Mouse (Mus musculus) layer of hippocampus, adult 2 months (tissue): ENCODE data around the gene Gtf3c2. TPM values are rescaled to one million over a fixed set of nuclear protein-coding genes. Genes with fewer than 3 reads are reported as not detected.

Experiments
- DNase-seq, 2 experiments: peaks; one replicate each; pipeline ENCODE4 v3.0.0; 2022; ENCODE audit warnings: low spot score in 2 of 2
- H3K27ac ChIP-seq: fragments of 200-600 bp; 2 replicates; pipeline ENCODE4 v1.8.1; 2022
- H3K4me3 ChIP-seq: fragments of 200-600 bp; 2 replicates; pipeline ENCODE4 v1.8.1; 2022; ENCODE audit warnings: mild to moderate bottlenecking
- CTCF ChIP-seq: fragments of 200-600 bp; conservative IDR thresholded peaks from 2 replicates; pipeline ENCODE4 v1.8.1; 2022; ENCODE audit warnings: antibody characterized with exemption, mild to moderate bottlenecking, moderate library complexity
- total RNA-seq, 2 experiments: library from RNA; stranded (reverse); gene quantifications; 2 replicates each; pipeline ENCODE4 v1.2.3; 2021

Gene Gtf3c2
- total RNA-seq, 2 experiments from 2014 or later, result 63.1 to 67.8 TPM

DNA sequence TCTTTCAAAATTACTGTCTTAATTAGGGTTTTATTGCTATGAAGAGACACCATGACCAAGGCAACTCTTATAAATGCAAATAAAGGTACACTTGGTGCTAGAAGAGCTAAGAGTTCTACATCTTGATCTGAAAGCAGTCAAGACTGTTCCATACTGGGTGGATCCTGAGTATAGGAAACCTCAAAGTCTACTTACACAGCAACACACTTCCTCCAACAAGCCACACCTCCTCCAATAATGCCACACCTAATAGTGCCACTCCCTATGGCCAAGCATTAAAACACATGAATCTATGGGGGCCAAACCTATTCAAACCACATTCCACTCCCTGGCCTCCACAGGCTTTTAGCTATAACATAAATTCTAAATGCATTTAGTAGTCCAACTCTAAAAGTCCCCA, 17.5 kb downstream of the Gtf3c2 start:
- Histone ChIP-seq H3K27ac (no peak overlapping the region), H3K4me3 (no peak overlapping the region)
- no peak for DNase-seq
- no peak for TF ChIP-seq CTCF

DNA sequence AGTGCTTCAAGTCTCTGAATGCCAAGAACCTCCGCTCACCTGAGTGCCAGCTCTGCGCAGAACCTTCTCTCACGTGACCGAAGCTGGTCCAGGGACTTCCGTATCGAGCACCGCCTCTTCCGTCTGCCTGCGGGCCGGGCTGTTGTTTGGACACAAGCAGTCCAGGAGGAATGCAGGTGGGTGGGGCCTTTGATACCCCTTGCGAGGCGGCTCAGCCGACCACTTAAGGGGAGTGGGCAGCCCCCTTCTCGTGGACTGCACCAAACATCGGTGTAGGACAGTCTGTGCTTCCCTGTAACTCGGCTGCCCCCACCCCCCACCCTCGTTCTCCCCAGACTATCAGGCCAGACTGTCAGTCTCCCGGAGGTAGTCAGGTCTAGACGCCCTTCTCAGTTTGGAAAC, 25.8 kb downstream of the Gtf3c2 start, which contains the start of gene Mpv17:
Gene Mpv17 (minus strand): TSS at position 100 of the 402 bp plus-strand sequence.
- peak; percentile 76 to 82 for DNase-seq
- Histone ChIP-seq H3K4me3 (peak within 1 kb of the TSS; percentile 83), H3K27ac (peak within 1 kb of the TSS; percentile 94)
- no peak for TF ChIP-seq CTCF

DNA sequence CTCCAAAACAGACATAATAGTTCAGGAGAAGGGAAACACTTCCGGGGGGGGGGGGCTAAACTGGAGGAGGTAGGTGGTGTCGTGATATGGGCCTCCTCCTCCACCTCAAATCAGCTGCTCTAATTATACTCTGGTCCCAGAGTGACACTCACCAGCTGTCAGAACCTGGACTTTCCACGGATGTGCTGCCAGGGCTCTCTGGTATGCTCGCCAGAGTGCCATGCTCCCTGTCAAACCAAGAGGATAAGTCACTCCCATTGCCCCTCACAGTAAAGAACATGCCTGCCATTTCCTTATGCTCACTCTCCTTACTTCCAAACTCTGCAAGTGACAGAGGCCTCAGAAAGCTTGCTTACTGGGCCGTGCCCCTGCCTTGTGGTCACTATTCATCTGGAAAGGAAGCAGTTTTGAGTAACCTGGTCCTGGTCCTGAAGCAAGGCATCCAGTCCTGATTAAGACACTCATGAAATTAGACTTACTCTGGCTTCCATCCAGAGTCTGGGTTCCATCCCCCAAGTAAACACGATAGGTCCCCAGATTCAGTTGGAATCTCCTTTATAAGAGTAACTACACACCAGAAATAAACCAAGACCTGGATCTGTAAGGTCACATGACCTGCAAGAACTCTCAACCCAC, 26.3 kb downstream of the Gtf3c2 start:
- DNase-seq, result peak in 1 of 2 experiments; percentile 30
- H3K27ac ChIP-seq, result peak overlapping the region; percentile 94
- H3K4me3 ChIP-seq, result peak overlapping the region; percentile 83
- no peak for TF ChIP-seq CTCF

DNA sequence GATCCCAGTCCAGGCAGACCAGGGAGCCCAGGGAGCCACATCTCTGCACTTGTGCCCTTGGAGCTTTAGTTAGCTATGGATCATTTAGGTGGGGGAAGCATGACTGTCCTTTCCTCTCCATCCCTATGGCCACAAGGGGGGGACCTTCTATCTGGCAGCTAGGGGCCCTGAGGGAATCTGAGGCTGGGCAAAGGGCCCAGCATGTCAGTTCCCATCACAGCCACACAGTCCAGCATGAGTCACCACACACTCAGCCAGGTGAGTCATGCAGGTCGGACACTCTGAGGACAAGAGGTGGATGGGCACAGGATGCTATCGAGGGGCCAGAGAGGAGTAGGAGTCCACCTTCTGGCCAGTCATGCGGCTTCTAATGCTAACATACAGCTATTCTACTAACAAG, 28.2 kb downstream of the Gtf3c2 start:
- H3K4me3 ChIP-seq, result no peak overlapping the region
- no peak for DNase-seq
- TF ChIP-seq CTCF, result peak; percentile 27
- no peak overlapping the region for H3K27ac ChIP-seq

DNA sequence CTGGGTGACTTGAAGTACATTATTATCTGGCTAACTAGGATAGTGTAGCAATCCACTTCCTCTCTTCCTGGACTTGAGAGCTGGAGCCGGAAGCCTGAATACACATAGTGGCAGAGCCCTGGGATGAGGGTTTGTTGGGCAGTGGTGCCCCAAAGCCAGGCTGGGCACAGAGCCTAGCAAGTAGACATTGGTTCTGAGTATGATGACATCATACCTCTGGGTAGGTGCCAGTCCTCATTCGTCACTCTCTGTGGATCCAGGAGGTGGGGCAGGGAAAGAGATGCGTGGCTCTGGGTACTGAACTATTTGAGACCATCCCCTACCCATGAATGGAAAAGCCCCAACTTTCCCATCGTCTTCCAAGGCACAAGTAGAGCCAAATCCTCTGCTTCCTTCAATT, 30.2 kb downstream of the Gtf3c2 start:
- no peak for TF ChIP-seq CTCF
- Histone ChIP-seq H3K27ac (no peak overlapping the region), H3K4me3 (no peak overlapping the region)
- no peak for DNase-seq

DNA sequence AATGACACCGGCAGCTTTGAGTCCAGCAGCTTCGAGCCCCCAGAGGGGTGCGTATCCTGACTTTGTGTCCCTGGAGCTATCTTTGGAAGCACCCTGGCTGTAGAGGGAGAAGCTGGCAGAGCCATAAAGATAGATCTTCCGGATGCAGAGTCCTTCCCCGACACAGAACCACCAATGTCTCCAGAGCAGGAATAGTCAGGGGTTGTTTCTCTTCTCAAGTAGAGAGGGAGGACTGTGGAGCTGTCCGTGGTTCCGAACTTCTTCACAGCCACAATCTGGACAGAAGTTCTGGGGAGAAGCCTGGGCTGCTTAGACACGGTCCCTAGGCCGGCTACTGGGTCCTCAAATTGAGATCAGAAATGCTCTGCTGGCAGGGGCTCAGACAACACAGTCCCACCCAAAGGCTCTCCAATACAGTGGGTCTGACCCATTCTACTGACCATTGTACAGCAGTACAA, 40.9 kb downstream of the Gtf3c2 start:
- DNase-seq, result no peak
- no peak overlapping the region for H3K4me3 ChIP-seq
- no peak overlapping the region for H3K27ac ChIP-seq
- TF ChIP-seq CTCF, result no peak

DNA sequence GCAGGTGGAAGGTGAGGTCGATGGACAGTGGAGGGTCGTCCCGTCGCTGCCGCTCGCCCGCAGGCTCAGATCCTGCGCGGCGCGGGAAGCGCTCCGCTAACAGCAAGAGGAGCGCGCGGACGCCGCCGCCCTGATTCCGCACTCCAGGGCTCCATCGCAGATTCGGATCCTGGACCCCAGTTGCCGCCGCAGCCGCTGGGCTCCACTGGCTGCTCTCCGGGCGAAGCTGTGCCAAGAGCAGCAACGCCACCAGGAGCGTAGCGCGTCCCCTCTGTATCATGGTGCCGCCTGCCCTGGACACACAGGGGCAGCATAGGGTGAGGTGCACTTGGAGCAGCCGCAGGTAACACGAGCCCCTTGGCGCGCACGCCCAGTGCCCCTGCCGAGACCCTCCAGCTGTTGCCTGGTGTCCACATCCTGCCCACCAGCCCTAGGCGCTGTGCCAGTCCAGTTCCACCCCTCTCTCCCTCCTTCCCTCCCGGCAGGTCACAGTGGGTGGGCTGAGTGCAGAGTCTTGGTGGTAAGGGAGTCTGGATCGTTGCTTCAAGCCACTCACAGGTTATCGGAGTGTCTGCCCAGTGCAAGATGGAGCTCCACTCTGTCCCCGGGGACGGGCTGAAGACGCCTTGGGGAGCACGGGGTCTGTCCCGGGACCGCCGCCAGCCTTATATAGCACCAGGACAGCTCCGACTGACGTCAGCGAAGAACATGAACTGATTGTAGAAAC, 41.5 kb downstream of the Gtf3c2 start, which contains the start of gene Ucn:
Gene Ucn (minus strand): TSS at position 589 of the 727 bp plus-strand sequence.
- Histone ChIP-seq H3K4me3 (peak within 1 kb of the TSS; percentile 46), H3K27ac (no peak within 1 kb of the TSS)
- DNase-seq, result no peak
- no peak for TF ChIP-seq CTCF

DNA sequence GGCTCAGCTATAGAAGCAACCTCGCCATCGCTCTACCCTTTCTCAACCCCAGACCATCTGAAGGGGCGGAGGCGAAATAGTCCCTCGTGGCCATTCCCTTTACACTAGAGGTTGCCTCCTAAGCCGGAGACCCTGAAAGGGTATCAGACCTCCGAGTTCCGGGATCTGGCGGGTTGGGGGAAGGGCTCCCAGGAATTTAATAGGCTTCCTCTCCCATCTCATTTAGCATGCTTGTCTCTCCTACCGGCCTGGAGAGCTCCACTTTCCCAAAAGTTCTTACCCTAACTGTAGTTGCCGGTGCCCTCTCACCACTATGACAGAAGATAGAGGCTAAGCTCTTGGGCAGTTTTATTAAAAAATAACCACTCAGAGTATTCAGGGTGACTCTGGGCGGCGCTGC, 42.3 kb downstream of the Gtf3c2 start:
- peak overlapping the region; percentile 46 for H3K4me3 ChIP-seq
- no peak for DNase-seq

DNA sequence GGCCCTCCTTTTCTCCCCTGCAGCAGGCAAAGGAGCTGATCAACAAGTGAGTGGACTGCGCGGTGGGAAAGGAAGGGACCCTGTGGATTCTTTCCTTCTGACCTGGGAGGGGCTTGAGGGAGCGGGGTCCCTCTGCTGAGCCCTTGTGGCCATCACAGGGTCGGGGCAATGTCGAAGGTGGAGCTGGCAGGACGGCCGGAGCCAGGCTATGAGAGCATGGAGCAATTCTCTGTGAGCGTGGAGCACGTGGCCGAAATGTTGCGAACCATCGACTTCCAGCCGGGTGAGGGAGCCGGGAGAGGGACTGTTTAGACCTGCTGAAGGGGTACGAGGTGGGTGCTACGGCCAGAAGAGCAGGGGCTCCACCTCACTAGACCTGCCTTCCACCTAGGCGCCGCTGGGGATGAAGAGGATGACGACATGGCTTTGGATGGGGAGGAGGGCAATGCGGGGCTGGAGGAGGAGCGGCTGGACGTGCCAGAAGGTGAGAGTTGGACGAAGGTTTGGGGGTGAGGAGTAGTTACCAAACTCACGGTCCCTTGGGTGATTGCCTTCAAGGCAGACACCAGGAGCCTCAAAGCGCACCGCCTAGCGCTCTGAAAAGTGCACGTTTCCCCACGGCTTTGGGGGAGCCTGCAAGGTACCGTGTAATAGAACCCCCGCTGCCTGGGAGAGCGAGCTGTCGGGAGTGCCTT, 43.1 kb downstream of the Gtf3c2 start:
- DNase-seq, result no peak
- Histone ChIP-seq H3K27ac (no peak overlapping the region), H3K4me3 (peak overlapping the region; percentile 46)
- TF ChIP-seq CTCF, result peak; percentile 42

More for the DNA sequence above, 42.3 kb downstream of the Gtf3c2 start:
- no peak for TF ChIP-seq CTCF
- no peak overlapping the region for H3K27ac ChIP-seq

DNA sequence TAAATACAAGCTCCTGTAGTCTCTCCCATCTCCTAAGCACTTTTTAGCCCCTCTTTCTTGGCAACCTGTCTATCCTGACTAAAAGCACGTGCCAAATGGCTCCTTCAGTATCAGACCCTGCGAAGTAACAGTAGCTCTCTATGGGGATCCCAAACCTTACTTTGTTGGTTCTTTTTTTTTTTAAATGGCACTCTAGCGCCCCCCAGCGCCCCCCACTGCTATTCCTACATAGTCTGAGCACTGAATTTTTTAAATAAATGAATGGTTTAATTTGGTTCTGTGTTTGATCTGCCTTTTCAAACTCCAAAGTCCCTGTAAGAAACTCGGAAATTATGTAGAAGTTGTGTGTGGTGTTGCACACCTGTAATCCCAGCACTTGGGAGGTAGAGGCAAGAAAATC, 53.9 kb downstream of the Gtf3c2 start:
- DNase-seq, result peak in 1 of 2 experiments; percentile 29
- TF ChIP-seq CTCF, result peak; percentile 62
- H3K27ac ChIP-seq, result no peak overlapping the region

DNA sequence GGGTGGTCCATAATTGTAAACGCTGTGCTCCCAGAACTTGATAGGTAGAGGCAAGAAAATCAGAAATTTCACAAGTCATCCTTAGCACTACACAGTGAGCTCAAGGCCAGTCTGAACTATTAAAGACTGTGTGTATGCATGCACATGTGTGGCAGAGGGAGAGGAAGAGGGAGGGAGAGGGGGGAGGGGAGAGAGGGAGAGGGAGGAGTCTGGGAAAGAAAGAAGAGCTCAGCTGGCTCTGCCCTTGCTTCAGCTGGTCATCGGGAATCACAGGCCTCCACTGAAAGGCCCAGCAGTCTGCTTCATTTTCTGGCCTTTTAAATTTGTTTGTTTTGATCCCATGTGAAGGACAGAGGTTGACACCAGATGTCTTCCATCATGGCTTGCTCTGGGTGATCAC, 56.5 kb downstream of the Gtf3c2 start:
- H3K4me3 ChIP-seq, result no peak overlapping the region
- no peak overlapping the region for H3K27ac ChIP-seq
- no peak for TF ChIP-seq CTCF
- no peak for DNase-seq

More for the DNA sequence above, 53.9 kb downstream of the Gtf3c2 start:
- no peak overlapping the region for H3K4me3 ChIP-seq

DNA sequence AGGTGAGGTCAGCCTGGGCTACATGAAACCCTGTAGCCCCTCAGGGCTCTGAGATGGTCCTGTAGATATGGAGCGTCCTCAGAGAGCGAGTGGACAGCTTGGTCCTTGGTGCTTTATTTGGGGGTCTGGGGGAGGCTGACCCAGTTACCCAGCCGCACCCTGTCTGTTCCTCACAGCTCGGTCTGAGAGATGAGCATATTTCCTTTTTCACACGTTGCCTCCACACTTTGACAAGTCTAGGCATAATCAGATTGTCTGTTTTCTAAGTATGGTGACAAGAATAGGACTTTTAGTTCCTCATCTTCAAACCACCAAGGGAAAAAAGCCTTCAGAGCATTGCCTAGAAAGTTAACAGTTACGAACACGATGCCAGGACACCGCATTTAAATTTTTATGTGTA, 58.8 kb downstream of the Gtf3c2 start:
- DNase-seq, result no peak

DNA sequence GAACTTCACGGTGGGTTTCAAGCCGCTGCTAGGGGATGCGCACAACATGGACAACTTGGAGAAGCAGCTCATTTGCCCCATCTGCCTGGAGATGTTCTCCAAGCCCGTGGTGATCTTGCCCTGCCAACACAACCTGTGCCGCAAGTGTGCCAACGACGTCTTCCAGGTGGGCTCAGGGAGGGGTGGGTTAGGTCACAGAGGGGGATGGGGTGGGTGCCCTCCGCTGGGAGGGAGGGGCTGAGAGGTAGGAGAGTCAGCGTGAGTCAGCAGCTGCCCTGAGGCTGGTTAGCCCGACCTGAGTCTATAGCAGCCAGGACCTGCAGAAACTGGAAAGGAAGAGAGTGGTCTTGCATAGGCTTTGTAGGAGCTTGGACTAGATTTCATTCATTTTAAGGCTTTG, 63.0 kb downstream of the Gtf3c2 start:
- TF ChIP-seq CTCF, result no peak
- no peak overlapping the region for H3K4me3 ChIP-seq
- H3K27ac ChIP-seq, result no peak overlapping the region
- no peak for DNase-seq

More for the DNA sequence above, 58.8 kb downstream of the Gtf3c2 start:
- Histone ChIP-seq H3K27ac (no peak overlapping the region), H3K4me3 (no peak overlapping the region)
- TF ChIP-seq CTCF, result no peak
